Mouse (Mus musculus) C2C12 (cell line): ENCODE measurements around the gene Atp6v1f. TPM values are rescaled to one million over a fixed set of nuclear protein-coding genes. Genes with fewer than 3 reads are reported as not detected.
A peak's percentile ranks its signal among the peaks of the same experiment; 100 is the strongest.

Experiments used
- H3K27me3 ChIP-seq: one replicate; pipeline ENCODE4 v1.6.1; 2011; ENCODE audit not compliant: control insufficient read depth, insufficient read depth, insufficient read length
- H3K36me3 ChIP-seq: one replicate; pipeline ENCODE4 v1.6.1; 2011; ENCODE audit not compliant: control insufficient read depth, insufficient read depth
- H3K4me3 ChIP-seq: one replicate; pipeline ENCODE4 v1.5.1; 2011; ENCODE audit warnings: mild to moderate bottlenecking, control low read depth; ENCODE audit not compliant: poor library complexity, insufficient read depth, severe bottlenecking
- H3K79me2 ChIP-seq: one replicate; pipeline ENCODE4 v1.6.1; 2011; ENCODE audit not compliant: control insufficient read depth, insufficient read depth
- H3K79me3 ChIP-seq: one replicate; pipeline ENCODE4 v1.6.1; 2011; ENCODE audit warnings: low read depth, control low read depth
- H3ac ChIP-seq: one replicate; pipeline ENCODE3; 2011; ENCODE audit warnings: low read depth; ENCODE audit not compliant: control insufficient read depth, insufficient read length
- CEBPB ChIP-seq: IDR thresholded peaks from one replicate; pipeline ENCODE4 v1.6.1; 2011; ENCODE audit warnings: low read depth, mild to moderate bottlenecking, control low read depth, moderate library complexity
- CTCF ChIP-seq: IDR thresholded peaks from one replicate; pipeline ENCODE4 v1.5.1; 2011; ENCODE audit not compliant: control insufficient read depth, insufficient read depth, insufficient read length
- FOSL1 ChIP-seq: IDR thresholded peaks from one replicate; pipeline ENCODE4 v1.8.0; 2011; ENCODE audit warnings: mild to moderate bottlenecking, low read length; ENCODE audit not compliant: poor library complexity, insufficient read depth, severe bottlenecking
- MAX ChIP-seq: IDR thresholded peaks from one replicate; pipeline ENCODE4 v1.6.1; 2011; ENCODE audit warnings: mild to moderate bottlenecking, control low read depth
- MYOD1 ChIP-seq: IDR thresholded peaks from one replicate; pipeline ENCODE4 v1.6.1; 2011; ENCODE audit warnings: low read depth; ENCODE audit not compliant: control insufficient read depth, insufficient read length
- MYOG ChIP-seq: IDR thresholded peaks from one replicate; pipeline ENCODE4 v1.6.1; 2011; ENCODE audit not compliant: control insufficient read depth, insufficient read length; ENCODE audit errors: extremely low read depth
- USF1 ChIP-seq: IDR thresholded peaks from one replicate; pipeline ENCODE4 v1.6.1; 2011; ENCODE audit warnings: low read depth, mild to moderate bottlenecking, control low read depth, moderate library complexity
- polyA plus RNA-seq: library from polyadenylated mRNA; unstranded; fragments of >200 nt; fragmentation: generic; extraction: Trizol; gene quantifications from one replicate; pipeline ENCODE4 v1.2.1, GENCODE M21; 2012; ENCODE audit warnings: missing spikeins

Atp6v1f gene
- polyA plus RNA-seq, 1 experiment, result 210 TPM

DNA sequence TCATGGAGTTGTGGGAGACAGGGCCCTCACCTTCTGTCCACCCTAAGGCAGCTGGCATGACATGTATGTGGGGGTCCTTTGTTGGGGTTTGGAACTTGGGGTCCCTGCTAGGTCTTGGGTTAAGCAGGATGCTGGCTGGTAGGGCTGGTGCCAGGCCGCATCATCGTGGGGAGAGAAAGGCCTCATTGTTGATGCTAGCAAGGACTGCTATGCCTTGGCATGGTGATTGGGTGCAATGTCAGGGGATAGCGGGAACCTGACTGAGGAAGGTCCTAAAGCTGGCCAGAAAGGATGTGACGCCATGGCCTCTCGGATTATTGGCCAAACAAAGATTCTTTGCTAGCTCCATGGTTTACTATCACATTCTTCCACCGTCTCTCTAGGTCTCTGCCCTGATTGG lies 27.7 kb upstream of the Atp6v1f start:
- Histone ChIP-seq H3K36me3 (peaks cover 63% of the 10 kb centered on the region), H3K27me3 (no peaks in the 10 kb centered on the region), H3K79me3 (peaks cover 10% of the 10 kb centered on the region), H3K4me3 (no peak overlapping the region), H3ac (no peak overlapping the region), H3K79me2 (peaks cover 30% of the 10 kb centered on the region)
- TF ChIP-seq FOSL1, result no peak
- no peak for TF ChIP-seq CEBPB
- TF ChIP-seq USF1, result no peak
- TF ChIP-seq MAX, result no peak
- TF ChIP-seq MYOD1, result no peak
- no peak for TF ChIP-seq CTCF

DNA sequence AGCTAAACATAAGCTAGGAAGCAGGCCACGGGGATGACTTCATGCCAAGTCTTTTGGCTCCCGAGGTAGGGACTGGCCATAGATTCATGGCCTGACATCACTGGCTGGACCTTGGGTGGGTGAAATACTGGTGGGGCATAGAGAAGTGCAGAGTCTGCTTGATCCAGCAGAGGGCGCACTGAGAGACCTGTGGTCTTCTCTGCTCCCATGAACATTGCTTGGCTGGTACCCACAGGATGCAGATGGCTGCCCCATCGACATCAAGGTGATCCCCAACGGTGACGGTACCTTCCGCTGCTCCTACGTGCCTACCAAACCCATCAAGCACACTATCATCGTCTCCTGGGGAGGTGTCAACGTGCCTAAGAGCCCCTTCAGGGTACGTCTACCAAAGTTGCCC lies 22.7 kb upstream of the Atp6v1f start:
- no peaks in the 10 kb centered on the region for H3K27me3 ChIP-seq
- peaks cover 82% of the 10 kb centered on the region for H3K36me3 ChIP-seq
- TF ChIP-seq CTCF (peak; percentile 32), USF1 (no peak), MYOD1 (no peak), CEBPB (no peak), FOSL1 (no peak)

DNA sequence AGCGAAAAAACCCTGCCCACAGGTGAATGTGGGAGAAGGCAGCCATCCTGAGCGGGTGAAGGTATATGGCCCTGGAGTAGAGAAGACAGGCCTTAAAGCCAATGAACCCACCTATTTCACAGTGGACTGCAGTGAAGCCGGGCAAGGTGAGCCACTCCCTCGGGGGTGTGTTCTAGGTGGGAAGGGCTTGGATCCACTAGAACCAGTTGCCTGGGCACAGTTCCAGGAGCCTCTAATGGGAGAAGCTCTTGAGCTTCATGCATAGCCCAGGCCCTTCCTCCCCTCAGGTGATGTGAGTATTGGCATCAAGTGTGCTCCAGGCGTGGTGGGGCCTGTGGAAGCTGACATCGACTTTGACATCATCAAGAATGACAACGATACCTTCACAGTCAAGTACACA lies 22.2 kb upstream of the Atp6v1f start:
- Histone ChIP-seq H3K4me3 (no peak overlapping the region), H3K79me3 (no peaks in the 10 kb centered on the region), H3K36me3 (peaks cover 82% of the 10 kb centered on the region), H3K27me3 (no peaks in the 10 kb centered on the region), H3K79me2 (no peaks in the 10 kb centered on the region), H3ac (no peak overlapping the region)
- TF ChIP-seq MYOG (no peak), CTCF (no peak), FOSL1 (no peak), CEBPB (no peak), USF1 (no peak), MYOD1 (no peak), MAX (no peak)

More for the DNA sequence above, 22.7 kb upstream of the Atp6v1f start:
- H3K79me3 ChIP-seq, result no peaks in the 10 kb centered on the region
- no peak overlapping the region for H3ac ChIP-seq
- H3K79me2 ChIP-seq, result no peaks in the 10 kb centered on the region
- H3K4me3 ChIP-seq, result no peak overlapping the region

DNA sequence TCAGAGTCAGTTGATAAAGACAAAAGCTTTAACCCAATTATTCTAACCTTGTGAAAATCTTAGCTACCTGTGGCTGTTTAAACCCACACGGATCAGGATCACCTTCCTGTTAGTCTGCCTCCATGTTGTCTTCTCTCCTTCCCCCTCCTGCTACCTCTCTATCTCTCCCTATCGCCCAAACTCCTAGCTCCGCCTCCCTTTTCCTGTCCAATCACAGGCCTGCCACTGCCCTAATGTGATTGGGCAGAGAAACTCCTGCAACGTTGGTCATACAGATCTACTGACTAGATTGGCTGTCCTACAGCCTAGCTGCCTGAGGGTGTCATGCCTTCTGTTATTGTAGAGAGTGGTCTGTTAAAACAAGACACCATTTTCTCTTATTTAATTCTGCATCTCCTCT lies 17.7 kb upstream of the Atp6v1f start:
- Histone ChIP-seq H3K36me3 (peaks cover 94% of the 10 kb centered on the region), H3K79me2 (no peaks in the 10 kb centered on the region), H3K4me3 (no peak overlapping the region), H3K27me3 (no peaks in the 10 kb centered on the region), H3ac (no peak overlapping the region), H3K79me3 (no peaks in the 10 kb centered on the region)
- TF ChIP-seq FOSL1 (no peak), MYOG (no peak), MAX (no peak), CTCF (no peak), USF1 (no peak), CEBPB (no peak), MYOD1 (no peak)

DNA sequence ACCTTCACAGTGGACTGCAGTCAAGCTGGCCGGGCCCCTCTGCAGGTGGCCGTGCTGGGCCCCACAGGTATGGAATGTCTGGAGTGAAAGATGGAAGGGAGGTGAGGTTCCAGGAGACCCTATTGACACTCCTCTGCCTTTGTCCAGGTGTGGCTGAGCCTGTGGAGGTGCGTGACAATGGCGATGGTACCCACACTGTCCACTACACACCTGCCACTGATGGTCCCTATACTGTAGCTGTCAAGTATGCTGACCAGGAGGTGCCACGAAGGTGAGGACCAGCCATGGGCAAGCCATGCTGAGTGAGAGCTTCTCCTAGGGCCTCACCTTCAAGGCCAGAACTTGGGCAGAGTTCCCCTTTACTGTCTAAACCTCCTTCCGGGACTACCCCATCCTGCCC lies 16.9 kb upstream of the Atp6v1f start:
- Histone ChIP-seq H3K27me3 (no peaks in the 10 kb centered on the region), H3K4me3 (no peak overlapping the region), H3ac (no peak overlapping the region), H3K79me3 (no peaks in the 10 kb centered on the region), H3K36me3 (peaks cover 93% of the 10 kb centered on the region), H3K79me2 (no peaks in the 10 kb centered on the region)
- TF ChIP-seq CTCF (no peak), CEBPB (no peak)

DNA sequence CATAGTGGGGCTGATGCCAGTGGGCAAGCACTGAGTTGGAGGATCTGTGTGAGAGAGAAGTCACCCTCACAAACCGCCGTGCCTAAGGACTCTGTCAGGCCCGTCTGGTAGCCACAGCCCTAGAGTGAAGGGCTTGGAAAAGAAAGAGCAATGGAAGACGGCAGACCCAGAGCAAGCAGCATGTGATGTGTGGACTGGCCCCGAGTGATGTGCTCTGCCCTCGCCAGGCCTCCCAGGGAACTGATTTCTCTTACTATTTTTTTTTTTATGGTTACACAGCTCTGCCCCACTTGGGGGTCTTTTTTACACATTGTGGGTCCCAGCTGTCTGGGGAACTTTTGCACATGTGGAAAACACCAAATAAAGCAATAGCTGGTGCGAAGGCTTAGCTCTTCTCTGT lies 6.0 kb upstream of the Atp6v1f start:
- Histone ChIP-seq H3ac (no peak overlapping the region), H3K79me2 (no peaks in the 10 kb centered on the region), H3K4me3 (no peak overlapping the region), H3K27me3 (no peaks in the 10 kb centered on the region), H3K36me3 (peaks cover 46% of the 10 kb centered on the region), H3K79me3 (no peaks in the 10 kb centered on the region)
- no peak for TF ChIP-seq MAX
- TF ChIP-seq FOSL1, result no peak
- no peak for TF ChIP-seq USF1
- no peak for TF ChIP-seq CTCF
- no peak for TF ChIP-seq MYOD1
- no peak for TF ChIP-seq CEBPB
- TF ChIP-seq MYOG, result no peak
